Mouse (Mus musculus) midbrain, postnatal 0 days (tissue): ENCODE results near the gene Pdia6. TPM values are rescaled to one million over a fixed set of nuclear protein-coding genes. Genes with fewer than 3 reads are reported as not detected.
A peak's percentile ranks its signal among the peaks of the same experiment; 100 is the strongest.

Source experiments
- ATAC-seq: fragments of 200-750 bp; cut with Nextera tagmentation; 2 replicates; pipeline ENCODE4 v1.8.0; 2017; ENCODE audit warnings: moderate number of reproducible peaks, mild to moderate bottlenecking, moderate TSS enrichment, moderate library complexity; ENCODE audit not compliant: low FRiP score
- DNase-seq: peaks from one replicate; pipeline ENCODE4 v3.0.0-alpha.2; 2015; ENCODE audit warnings: low spot score
- H3K27ac ChIP-seq: fragments of 300-500 bp; sonication (generic); 2 replicates; pipeline ENCODE4 v1.5.1; 2014; ENCODE audit warnings: low read depth, mild to moderate bottlenecking, low read length, mixed read lengths
- H3K27me3 ChIP-seq: fragments of 300-500 bp; sonication (generic); 2 replicates; pipeline ENCODE4 v1.6.1; 2014; ENCODE audit warnings: low read length, control low read depth, mixed read lengths; ENCODE audit not compliant: insufficient read depth
- H3K36me3 ChIP-seq: fragments of 300-500 bp; sonication (generic); 2 replicates; pipeline ENCODE4 v1.6.1; 2014; ENCODE audit warnings: low read length, control low read depth, mixed read lengths; ENCODE audit not compliant: insufficient read depth
- H3K4me1 ChIP-seq: fragments of 300-500 bp; sonication (generic); 2 replicates; pipeline ENCODE4 v1.6.1; 2014; ENCODE audit warnings: mild to moderate bottlenecking, control low read depth, antibody characterized with exemption, low read length, mixed read lengths; ENCODE audit not compliant: insufficient read depth
- H3K4me2 ChIP-seq: fragments of 300-500 bp; sonication (generic); 2 replicates; pipeline ENCODE4 v1.6.1; 2014; ENCODE audit warnings: low read depth, mild to moderate bottlenecking, low read length, mixed read lengths; ENCODE audit not compliant: poor library complexity, severe bottlenecking
- H3K4me3 ChIP-seq: fragments of 300-500 bp; sonication (generic); 2 replicates; pipeline ENCODE4 v1.5.1; 2014; ENCODE audit warnings: low read depth, mild to moderate bottlenecking, low read length, moderate library complexity
- H3K9ac ChIP-seq: fragments of 300-500 bp; sonication (generic); replicated peaks from 2 replicates; pipeline ENCODE4 v1.6.1; 2014; ENCODE audit warnings: mild to moderate bottlenecking, low read length, moderate library complexity, mixed read lengths; ENCODE audit not compliant: poor library complexity, severe bottlenecking
- H3K9me3 ChIP-seq: fragments of 300-500 bp; sonication (generic); 2 replicates; pipeline ENCODE4 v1.6.1; 2016; ENCODE audit warnings: low read length, control low read depth
- CTCF ChIP-seq: IDR thresholded peaks from 2 replicates; pipeline ENCODE4 v1.5.1; 2016; ENCODE audit warnings: antibody characterized with exemption, mild to moderate bottlenecking
- WGBS: fragments of 180-500 bp; shearing (Covaris S2); extraction: QIAGEN DNeasy Blood & Tissue Kit; methylation state at CpG from one replicate; pipeline ENCODE4 v1.1.7; 2014; 5-methylcytosine and 5-hydroxymethylcytosine counted together
- polyA plus RNA-seq: library from polyadenylated mRNA; unstranded; fragments of >200 nt; fragmentation: Nextera tagmentation; extraction: Ambion mirVana; gene quantifications from 2 replicates; pipeline ENCODE4 v1.2.1, GENCODE M21; 2015
- total RNA-seq: library from RNA; depleted of rRNA; stranded (reverse); fragments of >200 nt; gene quantifications from 2 replicates; pipeline ENCODE4 v1.2.3, GENCODE M21; 2014

Pdia6 gene
- total and polyA plus RNA-seq, 2 experiments from 2014 or later: 85.4 to 184 TPM

DNA sequence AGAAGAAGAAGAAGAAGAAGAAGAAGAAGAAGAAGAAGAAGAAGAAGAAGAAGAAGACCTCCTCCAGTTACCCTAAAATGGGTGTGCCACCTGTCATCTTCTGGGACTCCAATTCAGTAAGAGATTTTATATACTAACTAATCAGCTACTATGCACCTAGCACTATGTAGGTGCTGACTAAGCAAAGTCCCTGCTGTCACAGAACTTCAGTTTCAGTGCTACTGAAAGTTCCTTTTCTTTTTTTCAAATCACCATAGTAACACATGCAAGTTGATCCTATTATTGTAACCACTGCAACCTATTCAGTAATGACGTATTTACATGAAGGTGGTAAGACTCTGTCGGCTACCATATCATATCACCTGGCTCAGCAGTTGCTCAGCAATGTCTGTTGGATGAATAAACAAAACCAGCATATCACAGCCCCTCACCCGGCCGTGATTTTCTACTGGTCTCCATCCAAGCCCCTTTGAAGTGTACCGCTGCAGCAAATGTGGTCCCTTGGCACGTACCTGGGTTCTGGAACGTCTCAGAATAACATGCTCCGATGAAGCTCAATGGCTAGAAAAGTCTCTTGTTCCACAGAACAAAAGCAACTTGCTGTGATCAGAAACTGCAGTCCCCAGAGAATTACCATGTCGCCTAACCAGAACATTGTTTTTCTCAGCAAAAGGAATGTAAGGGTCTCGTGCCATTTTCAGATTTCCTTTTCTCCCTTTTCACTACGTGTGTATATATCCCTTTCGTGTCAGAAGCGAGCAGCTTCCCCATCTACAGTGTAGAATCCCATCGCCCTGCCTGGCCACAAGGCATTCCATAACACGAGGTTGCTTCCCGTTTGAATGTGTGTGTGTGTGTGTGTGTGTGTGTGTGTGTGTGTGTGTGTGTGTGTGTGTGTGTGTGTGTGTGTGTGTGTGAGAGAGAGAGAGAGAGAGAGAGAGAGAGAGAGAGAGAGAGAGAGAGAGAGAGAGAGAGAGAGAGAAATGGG lies 44.8 kb downstream of the Pdia6 start:
- TF ChIP-seq CTCF: no peak
- H3K27ac ChIP-seq: no peak overlapping the region; the same call in 1 of the 2 replicates
- DNase-seq (peak; percentile 8), ATAC-seq (peak; percentile 71)
- 29% methylated on average over 16 of the region's 16 CpGs for WGBS
- H3K9me3 ChIP-seq: no peaks in the 10 kb centered on the region
- H3K4me1 ChIP-seq: no peaks in the 10 kb centered on the region
- H3K4me3 ChIP-seq: 0 out of 2 replicates have a peak overlapping the region, but pooled peaks have one; percentile 8
- no peak overlapping the region for H3K9ac ChIP-seq
- peak overlapping the region; percentile 19; the same call in 1 of the 2 replicates for H3K4me2 ChIP-seq
- H3K36me3 ChIP-seq: no peaks in the 10 kb centered on the region
- H3K27me3 ChIP-seq: no peaks in the 10 kb centered on the region

DNA sequence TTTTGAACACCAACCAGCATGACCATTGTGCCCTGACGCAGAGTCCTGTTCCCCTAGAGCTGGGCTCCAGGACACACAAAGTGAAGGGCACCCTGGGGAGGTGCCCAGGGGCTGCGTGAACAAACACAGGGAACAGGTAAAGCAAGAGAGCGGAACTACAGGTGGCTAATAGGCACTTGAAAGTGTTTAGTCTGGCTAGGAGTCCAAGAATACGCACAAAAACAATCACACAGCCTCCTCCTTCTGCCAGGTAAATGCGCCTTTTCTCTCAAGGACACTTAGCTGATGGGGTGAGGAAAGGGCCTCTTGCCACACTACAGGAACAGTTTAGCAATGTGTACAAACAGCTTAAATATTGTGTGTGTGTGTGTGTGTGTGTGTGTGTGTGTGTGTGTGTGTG lies 49.8 kb downstream of the Pdia6 start:
- Histone ChIP-seq H3K4me3 (no peak overlapping the region), H3K27ac (no peak overlapping the region), H3K9me3 (no peaks in the 10 kb centered on the region), H3K36me3 (no peaks in the 10 kb centered on the region), H3K4me2 (no peak overlapping the region), H3K27me3 (no peaks in the 10 kb centered on the region), H3K4me1 (no peaks in the 10 kb centered on the region), H3K9ac (no peak overlapping the region)
- TF ChIP-seq CTCF: no peak
- 87% methylated on average over 5 of the region's 5 CpGs for WGBS
- DNase-seq (no peak), ATAC-seq (no peak)

DNA sequence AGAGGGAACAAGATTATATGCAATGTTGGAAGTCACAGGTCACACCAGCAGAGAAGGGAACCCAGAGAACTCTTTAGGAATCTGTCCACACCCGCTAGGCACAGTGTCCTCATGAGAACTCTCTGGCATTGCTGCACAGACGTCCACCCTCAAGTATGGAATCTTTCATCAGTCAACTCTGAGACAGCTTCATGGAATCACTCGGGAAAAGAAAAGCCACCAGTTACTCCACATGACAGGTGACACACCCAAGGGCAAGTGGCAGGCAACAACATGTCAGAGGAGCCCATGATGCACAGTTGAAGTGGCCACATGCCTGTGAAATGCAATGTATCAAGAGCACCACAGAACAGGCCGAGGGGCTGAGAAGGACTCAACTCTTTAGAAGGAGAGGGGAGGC lies 51.6 kb downstream of the Pdia6 start:
- TF ChIP-seq CTCF: no peak
- 75% methylated on average over 4 of the region's 4 CpGs for WGBS
- H3K4me3 ChIP-seq: no peak overlapping the region
- no peaks in the 10 kb centered on the region for H3K36me3 ChIP-seq
- no peak for ATAC-seq
- no peak overlapping the region for H3K4me2 ChIP-seq
- H3K9me3 ChIP-seq: no peaks in the 10 kb centered on the region
- no peaks in the 10 kb centered on the region for H3K4me1 ChIP-seq
- no peak for DNase-seq
- H3K9ac ChIP-seq: no peak overlapping the region
- no peak overlapping the region for H3K27ac ChIP-seq
- no peaks in the 10 kb centered on the region for H3K27me3 ChIP-seq

DNA sequence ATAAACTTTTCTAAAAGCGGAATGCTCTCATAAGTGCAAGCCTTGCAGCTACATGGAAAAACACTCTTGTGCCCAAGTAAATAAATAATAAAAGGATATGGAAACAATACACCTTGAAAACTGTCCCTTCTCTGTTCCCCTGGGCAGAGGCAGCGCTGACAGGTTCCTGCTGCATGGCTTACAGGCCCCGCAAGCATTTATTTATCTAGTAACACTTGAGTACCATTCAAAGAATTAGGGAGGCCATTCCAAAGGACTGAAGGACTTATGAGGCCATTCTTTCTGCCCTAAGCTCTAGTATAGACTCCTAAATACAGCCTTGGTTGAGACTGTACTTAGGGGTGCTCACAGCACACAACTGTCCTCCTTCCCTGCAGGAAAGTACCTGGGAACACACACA lies 52.1 kb downstream of the Pdia6 start:
- DNase-seq: no peak
- Histone ChIP-seq H3K36me3 (no peaks in the 10 kb centered on the region), H3K4me2 (no peak overlapping the region), H3K27me3 (peaks cover 2% of the 10 kb centered on the region; the same call in 1 of the 2 replicates), H3K27ac (no peak overlapping the region), H3K4me3 (no peak overlapping the region), H3K9ac (no peak overlapping the region), H3K9me3 (no peaks in the 10 kb centered on the region), H3K4me1 (no peaks in the 10 kb centered on the region)
- TF ChIP-seq CTCF: no peak
- ATAC-seq: no peak
- WGBS: 69% methylated on average over 3 of the region's 3 CpGs

DNA sequence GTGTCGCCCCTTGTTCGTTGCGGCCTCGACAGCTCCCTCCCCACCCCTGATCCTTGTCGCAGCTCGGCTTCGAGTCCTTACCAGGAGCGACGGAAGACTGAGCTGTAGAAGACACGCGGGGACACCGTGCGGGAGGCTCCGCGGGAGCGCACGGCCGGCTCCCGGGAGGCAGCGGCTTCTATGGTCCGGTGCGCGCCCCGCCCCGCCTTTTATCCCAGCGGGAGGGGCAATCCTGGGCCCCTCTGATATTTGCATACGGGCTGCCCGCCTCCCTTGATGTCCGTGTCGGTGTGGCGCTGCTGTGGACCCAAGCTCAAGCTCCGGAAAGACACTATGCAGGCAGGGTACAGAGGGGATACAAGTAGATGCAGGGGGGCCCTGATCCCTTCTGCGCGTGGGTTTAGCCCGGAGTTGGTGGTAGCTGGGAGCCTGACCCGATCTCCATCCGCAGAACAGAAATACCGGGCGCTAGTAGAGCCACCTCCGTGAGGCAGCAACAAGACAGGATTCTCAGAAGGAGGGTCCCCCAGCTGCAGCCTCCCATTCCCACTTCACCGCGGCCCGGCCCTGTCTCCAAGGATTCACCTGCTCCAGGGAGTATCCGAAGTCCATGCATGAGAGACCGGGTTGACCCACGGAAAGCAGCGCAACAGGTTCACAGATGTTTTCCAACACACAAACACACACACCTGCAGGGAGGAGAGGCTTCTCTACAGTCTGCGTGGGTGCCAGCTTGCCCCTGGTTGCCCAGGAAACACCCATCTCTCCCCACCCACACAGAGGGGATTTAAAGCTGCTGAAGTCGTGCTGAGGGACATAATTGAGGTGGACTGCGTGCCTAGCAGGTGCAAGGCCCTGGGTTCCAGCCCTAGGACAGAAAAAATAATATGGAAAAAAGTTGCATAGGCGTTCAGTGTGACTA lies 58.5 kb downstream of the Pdia6 start:
- ATAC-seq (peak; percentile 69), DNase-seq (no peak)
- Histone ChIP-seq H3K9ac (peak overlapping the region; percentile 48; the same call in 1 of the 2 replicates), H3K4me2 (peak overlapping the region; percentile 88), H3K36me3 (no peaks in the 10 kb centered on the region), H3K9me3 (no peaks in the 10 kb centered on the region), H3K27me3 (peaks cover 23% of the 10 kb centered on the region), H3K4me3 (peak overlapping the region; percentile 49), H3K4me1 (no peaks in the 10 kb centered on the region), H3K27ac (no peak overlapping the region)
- no peak for TF ChIP-seq CTCF
- 4% methylated on average over 48 of the region's 51 CpGs for WGBS
